Mouse (Mus musculus) spleen, adult 2 months (tissue): Measurements from ENCODE around the gene Ncapd3.

Experiments
- CTCF ChIP-seq: fragments of 200-500 bp; IDR thresholded peaks from 2 replicates; pipeline ENCODE4 v1.5.1; 2011; ENCODE audit warnings: mild to moderate bottlenecking, inconsistent platforms; ENCODE audit not compliant: insufficient read depth, insufficient read length, insufficient replicate concordance; ENCODE audit errors: extremely low read depth
- POLR2A ChIP-seq: fragments of 200-500 bp; IDR thresholded peaks from 2 replicates; pipeline ENCODE4 v1.6.1; 2011; ENCODE audit warnings: low read depth, low read length, inconsistent platforms

GRCm38 (mm10) chr9:27005933-27006332 is 24.0 kb upstream of the Ncapd3 start:
- TF ChIP-seq CTCF (no peak), POLR2A (no peak)
